Mouse (Mus musculus) stomach, postnatal 0 days (tissue): Measurements from ENCODE around the gene Grap2. TPM values are rescaled to one million over a fixed set of nuclear protein-coding genes. Genes with fewer than 3 reads are reported as not detected.

Experiments used
- ATAC-seq: fragments of 200-750 bp; cut with Nextera tagmentation; 2 replicates; pipeline ENCODE4 v1.8.0; 2017; ENCODE audit not compliant: low FRiP score, low TSS enrichment
- DNase-seq: peaks from one replicate; pipeline ENCODE4 v3.0.0-alpha.2; 2016; ENCODE audit warnings: low spot score
- H3K27ac ChIP-seq: fragments of 300-500 bp; sonication (generic); replicated peaks from 2 replicates; pipeline ENCODE4 v1.5.1; 2014; ENCODE audit warnings: mild to moderate bottlenecking, control low read depth
- H3K27me3 ChIP-seq: fragments of 300-500 bp; sonication (generic); 2 replicates; pipeline ENCODE4 v1.6.1; 2014; ENCODE audit warnings: low read length; ENCODE audit not compliant: control insufficient read depth, insufficient read depth
- H3K36me3 ChIP-seq: fragments of 300-500 bp; sonication (generic); 2 replicates; pipeline ENCODE4 v1.6.1; 2014; ENCODE audit warnings: low read length, mixed read lengths; ENCODE audit not compliant: control insufficient read depth, insufficient read depth
- H3K4me1 ChIP-seq: fragments of 300-500 bp; sonication (generic); replicated peaks from 2 replicates; pipeline ENCODE4 v1.6.1; 2014; ENCODE audit warnings: antibody characterized with exemption; ENCODE audit not compliant: control insufficient read depth, insufficient read depth
- H3K4me2 ChIP-seq: fragments of 300-500 bp; sonication (generic); replicated peaks from 2 replicates; pipeline ENCODE4 v1.6.1; 2014; ENCODE audit warnings: low read depth, mild to moderate bottlenecking, control low read depth, moderate library complexity
- H3K4me3 ChIP-seq: fragments of 300-500 bp; sonication (generic); 2 replicates; pipeline ENCODE4 v1.5.1; 2014; ENCODE audit warnings: low read depth, low read length, control low read depth
- H3K9ac ChIP-seq: fragments of 300-500 bp; sonication (generic); 2 replicates; pipeline ENCODE4 v1.6.1; 2014; ENCODE audit warnings: mild to moderate bottlenecking, low read length, control low read depth, mixed read lengths
- H3K9me3 ChIP-seq: fragments of 300-500 bp; sonication (generic); 2 replicates; pipeline ENCODE4 v1.6.1; 2016; ENCODE audit warnings: low read length; ENCODE audit not compliant: control insufficient read depth
- CTCF ChIP-seq: IDR thresholded peaks from 2 replicates; pipeline ENCODE4 v1.5.1; 2016; ENCODE audit warnings: antibody characterized with exemption, low read depth, mild to moderate bottlenecking, moderate library complexity
- EP300 ChIP-seq: optimal IDR thresholded peaks from 2 replicates; pipeline ENCODE3; 2016; ENCODE audit warnings: antibody characterized with exemption
- WGBS: fragments of 180-500 bp; shearing (Covaris S2); extraction: QIAGEN DNeasy Blood & Tissue Kit; methylation state at CpG from one replicate; pipeline ENCODE4 v1.1.7; 2014; 5-methylcytosine and 5-hydroxymethylcytosine counted together
- polyA plus RNA-seq: library from polyadenylated mRNA; unstranded; fragments of >200 nt; fragmentation: Nextera tagmentation; extraction: Ambion mirVana; gene quantifications from 2 replicates; pipeline ENCODE4 v1.2.1, GENCODE M21; 2015

Grap2 gene
- polyA plus RNA-seq = 0.15 and 0.22 TPM in 2 replicates

DNA sequence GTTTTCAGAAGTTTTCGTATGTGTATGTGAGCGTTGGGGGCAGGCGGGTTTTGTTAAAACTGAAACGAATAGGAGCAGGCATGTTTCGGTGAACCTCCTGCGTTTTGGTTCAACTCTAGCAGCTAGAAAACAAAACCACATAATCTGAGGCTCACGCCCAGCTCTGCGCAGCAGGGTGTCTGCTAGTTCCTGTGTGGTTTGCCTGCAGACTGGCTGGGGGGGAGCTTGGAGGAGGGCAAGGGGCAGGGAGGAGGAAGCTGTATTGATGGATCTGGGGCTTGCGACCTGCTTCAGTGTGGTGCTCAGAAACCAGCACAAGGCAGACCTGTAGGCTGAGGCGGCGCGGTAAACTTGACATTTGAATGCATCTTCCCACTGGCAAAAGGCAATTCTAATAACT lies at the start of gene Grap2:
Gene Grap2 (plus strand): TSS at position 304 of the 400 bp plus-strand sequence.
- 57% methylated on average over 12 of the region's 12 CpGs for WGBS

DNA sequence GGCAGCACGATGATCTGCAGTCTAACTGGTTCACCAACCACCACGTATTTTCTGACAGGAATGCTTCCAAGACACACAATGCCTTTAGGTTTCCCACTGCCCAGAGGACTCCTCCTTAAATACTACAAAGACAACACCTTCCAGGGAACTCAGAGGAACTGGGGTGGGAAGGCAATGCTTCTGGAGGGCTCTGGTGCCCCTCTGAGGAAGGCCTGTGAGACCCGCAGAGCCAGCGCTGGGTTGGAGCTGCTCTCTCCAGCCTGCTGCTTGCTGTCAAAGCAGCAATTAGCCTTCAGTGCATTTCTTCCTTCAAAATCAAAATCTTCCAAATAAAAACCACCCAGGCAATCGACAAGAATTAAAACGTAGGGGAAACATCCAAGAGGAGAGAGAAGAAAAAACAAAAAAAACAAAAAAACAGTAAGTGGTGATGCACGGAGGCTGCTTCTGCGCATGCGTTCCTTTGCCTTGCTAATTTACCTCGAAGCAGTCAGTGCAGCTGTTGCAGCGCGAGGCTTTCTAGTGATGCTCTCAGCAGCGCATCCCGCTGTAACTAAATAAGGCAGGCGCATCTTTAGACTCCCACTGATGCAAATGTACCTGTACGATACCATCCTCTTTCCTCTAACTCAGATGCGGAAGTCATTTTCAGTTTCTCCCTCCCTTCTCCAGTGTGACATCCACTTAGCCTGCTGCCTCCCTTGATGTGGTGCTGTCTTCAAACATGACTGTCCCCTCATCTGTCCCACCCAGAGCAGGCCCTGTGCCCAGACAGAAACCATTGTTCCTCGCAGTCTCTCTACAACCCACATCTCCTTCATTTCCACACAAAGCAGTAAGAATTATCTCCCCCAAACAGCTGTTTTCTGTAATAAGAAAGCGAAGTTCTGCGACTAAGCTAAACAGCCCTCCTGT lies 42.2 kb upstream of the Grap2 start:
- DNase-seq = no peak
- Histone ChIP-seq H3K4me2 (no peak overlapping the region), H3K9ac (no peak overlapping the region), H3K4me1 (no peaks in the 10 kb centered on the region), H3K36me3 (no peaks in the 10 kb centered on the region), H3K9me3 (no peaks in the 10 kb centered on the region), H3K4me3 (no peak overlapping the region), H3K27me3 (no peaks in the 10 kb centered on the region), H3K27ac (no peak overlapping the region)
- no peak for ATAC-seq
- TF ChIP-seq CTCF (no peak), EP300 (no peak)
- 54% methylated on average over 20 of the region's 20 CpGs for WGBS

More for the DNA sequence above, at the start of gene Grap2:
- Histone ChIP-seq H3K4me1 (no peaks in the 10 kb centered on the region), H3K36me3 (no peaks in the 10 kb centered on the region), H3K27ac (no peak within 1 kb of the TSS), H3K27me3 (no peaks in the 10 kb centered on the region), H3K4me3 (no peak within 1 kb of the TSS), H3K4me2 (no peak within 1 kb of the TSS), H3K9ac (no peak within 1 kb of the TSS), H3K9me3 (no peaks in the 10 kb centered on the region)
- DNase-seq (no peak), ATAC-seq (no peak)
- TF ChIP-seq EP300 (no peak), CTCF (no peak)

DNA sequence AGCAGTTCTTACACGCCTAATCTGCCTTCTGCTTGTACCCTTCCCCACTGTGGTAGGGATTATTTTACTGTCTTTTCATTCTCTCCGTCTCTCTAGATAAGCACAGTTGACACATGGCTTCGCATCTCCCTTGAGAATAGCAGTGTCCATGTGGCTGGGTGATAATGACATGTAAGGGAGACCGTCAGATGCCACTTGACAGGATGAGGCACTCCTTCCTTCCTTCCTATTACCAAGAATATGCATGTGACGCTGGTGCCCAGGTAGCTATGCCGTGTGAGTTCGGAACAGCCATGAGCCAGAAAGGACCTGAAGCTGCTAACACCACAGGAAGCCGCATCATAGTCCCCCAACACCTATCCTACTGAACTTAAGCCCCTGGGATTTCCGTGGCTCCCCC lies 41.4 kb upstream of the Grap2 start:
- no peak overlapping the region for H3K4me2 ChIP-seq
- ATAC-seq = no peak
- H3K4me1 ChIP-seq = no peaks in the 10 kb centered on the region
- DNase-seq = no peak
- no peak overlapping the region for H3K4me3 ChIP-seq
- no peaks in the 10 kb centered on the region for H3K9me3 ChIP-seq
- no peak for TF ChIP-seq CTCF
- no peak for TF ChIP-seq EP300
- H3K27ac ChIP-seq = no peak overlapping the region
- no peaks in the 10 kb centered on the region for H3K27me3 ChIP-seq
- H3K9ac ChIP-seq = no peak overlapping the region
- WGBS = 80% methylated on average over 9 of the region's 9 CpGs
- H3K36me3 ChIP-seq = no peaks in the 10 kb centered on the region

DNA sequence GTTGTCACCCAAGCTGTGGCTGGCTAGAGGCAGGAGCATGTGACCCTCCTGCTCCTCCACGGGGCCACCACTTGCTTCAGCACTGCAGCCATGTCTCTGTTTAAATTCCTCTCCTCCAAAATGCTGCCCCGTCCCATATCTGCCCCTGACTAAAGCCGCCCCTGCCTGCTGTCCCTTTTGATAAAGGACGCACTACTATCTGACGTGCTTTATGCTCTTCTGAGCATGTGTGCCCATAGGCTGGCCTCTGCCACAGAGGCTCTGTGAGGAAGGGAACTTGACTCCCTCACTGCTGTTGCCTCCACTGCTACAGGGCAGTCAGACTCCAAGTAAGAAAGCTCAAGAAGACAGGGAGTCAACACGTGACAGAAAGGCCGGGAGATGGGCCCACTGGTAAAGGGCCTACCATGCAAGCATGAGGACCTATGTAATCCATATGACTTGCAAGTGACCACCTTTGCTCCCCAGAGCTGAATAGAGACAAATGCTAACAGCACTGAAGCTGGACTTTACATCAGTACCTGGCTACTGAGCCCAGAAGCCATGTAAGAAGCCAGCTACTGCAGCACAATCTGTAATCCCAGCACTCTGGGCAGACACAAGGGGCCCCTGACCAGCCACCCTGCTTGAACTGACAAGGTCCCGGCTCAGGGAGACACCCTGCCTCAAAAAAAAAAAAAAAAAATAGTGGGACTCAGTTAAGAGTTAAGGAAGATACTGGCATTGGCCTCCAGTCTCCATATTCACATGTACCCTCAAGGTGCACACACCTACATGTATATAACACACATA lies 39.9 kb upstream of the Grap2 start:
- no peak for ATAC-seq
- H3K4me1 ChIP-seq = no peaks in the 10 kb centered on the region
- H3K36me3 ChIP-seq = no peaks in the 10 kb centered on the region
- H3K4me3 ChIP-seq = no peak overlapping the region
- no peak overlapping the region for H3K4me2 ChIP-seq
- WGBS = 81% methylated on average over 8 of the region's 8 CpGs
- no peak overlapping the region for H3K9ac ChIP-seq
- TF ChIP-seq EP300 (no peak), CTCF (no peak)
- DNase-seq = no peak
- no peaks in the 10 kb centered on the region for H3K9me3 ChIP-seq
- no peaks in the 10 kb centered on the region for H3K27me3 ChIP-seq
- H3K27ac ChIP-seq = no peak overlapping the region

DNA sequence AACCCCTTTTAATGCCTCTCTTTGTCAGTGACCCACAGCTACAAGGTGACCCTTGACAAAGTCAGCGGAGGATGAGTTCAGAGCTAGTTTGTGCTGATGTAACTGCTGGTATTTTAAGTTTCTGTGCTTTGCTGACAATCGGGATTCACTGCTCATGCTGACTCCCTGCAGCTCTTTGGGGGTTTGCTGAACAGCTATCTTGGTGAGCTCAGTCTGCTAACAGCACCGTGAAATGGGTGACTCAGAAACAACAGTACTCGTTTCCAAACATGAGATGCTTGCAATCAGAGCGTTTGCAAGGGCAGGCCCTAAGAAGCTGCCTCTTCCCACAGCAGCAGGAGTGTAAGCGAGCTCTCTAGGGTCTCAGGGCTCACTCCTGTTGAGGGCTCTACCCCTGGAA lies 39.1 kb upstream of the Grap2 start:
- Histone ChIP-seq H3K4me1 (no peaks in the 10 kb centered on the region), H3K9me3 (no peaks in the 10 kb centered on the region), H3K27ac (no peak overlapping the region), H3K4me3 (no peak overlapping the region), H3K27me3 (no peaks in the 10 kb centered on the region), H3K4me2 (no peak overlapping the region), H3K36me3 (no peaks in the 10 kb centered on the region), H3K9ac (no peak overlapping the region)
- DNase-seq (no peak), ATAC-seq (no peak)
- TF ChIP-seq EP300 (no peak), CTCF (no peak)
- WGBS = 55% methylated on average over 6 of the region's 6 CpGs
